Mouse (Mus musculus) layer of hippocampus, postnatal 36 days (tissue): ENCODE results near the gene Gm29644. TPM values are rescaled to one million over a fixed set of nuclear protein-coding genes. Genes with fewer than 3 reads are reported as not detected.
"Not testable (repeated sequence)": the region's sequence is repeated elsewhere in the genome, so short reads cannot be mapped to it uniquely, and the experiment has no call there.

Source experiments
- DNase-seq, 2 experiments: peaks; one replicate each; pipeline ENCODE4 v3.0.0; 2022
- total RNA-seq, 2 experiments: library from RNA; stranded (reverse); gene quantifications; 2 replicates each; pipeline ENCODE4 v1.2.3; 2021

Gene Gm29644
- not detected for total RNA-seq

- not testable (repeated sequence) for DNase-seq
These were observed at the start of gene Gm29644, which contains the start of gene Gm29423 for GRCm38 (mm10) chrY:70303187-70303586. Gene Gm29644 (minus strand): TSS chrY:70303343. Gene Gm29423 (minus strand): TSS chrY:70303287.

DNA sequence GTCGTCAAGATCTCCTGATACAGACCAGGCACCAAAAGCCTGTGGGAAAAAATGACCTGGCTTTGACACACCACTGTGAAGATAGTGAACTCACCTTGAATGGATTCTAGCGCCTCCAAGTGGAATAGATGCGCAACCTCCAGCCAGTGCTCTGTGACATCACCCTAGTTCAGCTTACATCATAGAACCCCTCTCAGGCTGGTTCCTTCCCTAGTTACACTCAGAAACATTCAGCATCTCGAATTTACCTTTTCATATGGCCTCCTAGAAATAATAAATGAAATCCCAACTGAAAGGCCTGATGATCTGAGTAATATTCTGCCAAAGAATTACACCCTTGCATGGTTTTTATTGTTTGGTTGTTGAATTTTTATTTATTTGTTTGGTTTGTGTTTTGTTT lies 29.6 kb downstream of the Gm29644 start, which contains the start of gene Gm21118:
TSS of gene Gm21118 (minus strand) at position 101 of the 400 bp plus-strand sequence.
- DNase-seq = not testable (repeated sequence)

Other genes starting within 250 kb of the Gm29644 start
- not detected for gene Gm21118, start 29.7 kb downstream of the Gm29644 start, total RNA-seq
- gene Gm29423, start 56 bp downstream of the Gm29644 start, total RNA-seq = not detected
- not detected for gene Gm20888, start 138.5 kb upstream of the Gm29644 start, total RNA-seq